Mouse (Mus musculus) bone marrow macrophage, adult 2 months (primary cell): Measurements from ENCODE around the gene Mphosph9.

Source experiments
- CTCF ChIP-seq: IDR thresholded peaks from 2 replicates; pipeline ENCODE4 v1.5.1; 2012; ENCODE audit warnings: low read depth, mild to moderate bottlenecking, low read length, moderate library complexity
- POLR2A ChIP-seq: IDR thresholded peaks from 2 replicates; pipeline ENCODE4 v1.6.1; 2012; ENCODE audit warnings: mild to moderate bottlenecking, low read depth, low read length, borderline replicate concordance

DNA sequence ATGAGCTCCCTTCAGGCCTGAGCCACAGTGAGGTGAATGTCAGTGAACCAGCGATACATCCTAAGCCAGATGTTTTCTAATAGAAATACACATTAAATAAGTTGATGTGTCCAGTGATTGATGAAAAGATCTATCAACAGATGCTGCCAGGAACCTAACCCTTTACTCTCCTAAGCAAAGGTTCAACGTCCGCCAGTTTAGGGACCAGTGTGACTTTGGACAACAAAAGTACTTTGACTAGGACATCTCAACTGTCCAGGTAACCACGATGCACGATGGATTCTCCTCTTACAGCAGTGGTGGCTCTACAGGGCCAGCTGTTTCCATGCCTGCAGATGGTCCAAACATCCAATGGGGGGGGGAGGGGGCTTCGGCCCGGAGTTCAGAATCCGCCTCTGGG, 83.3 kb downstream of the Mphosph9 start:
- no peak for TF ChIP-seq CTCF
- no peak for TF ChIP-seq POLR2A
